Mouse (Mus musculus): ENCODE data around the gene Crtac1.
A peak's percentile ranks its signal among the peaks of the same experiment; 100 is the strongest.

The Crtac1 gene

DNA sequence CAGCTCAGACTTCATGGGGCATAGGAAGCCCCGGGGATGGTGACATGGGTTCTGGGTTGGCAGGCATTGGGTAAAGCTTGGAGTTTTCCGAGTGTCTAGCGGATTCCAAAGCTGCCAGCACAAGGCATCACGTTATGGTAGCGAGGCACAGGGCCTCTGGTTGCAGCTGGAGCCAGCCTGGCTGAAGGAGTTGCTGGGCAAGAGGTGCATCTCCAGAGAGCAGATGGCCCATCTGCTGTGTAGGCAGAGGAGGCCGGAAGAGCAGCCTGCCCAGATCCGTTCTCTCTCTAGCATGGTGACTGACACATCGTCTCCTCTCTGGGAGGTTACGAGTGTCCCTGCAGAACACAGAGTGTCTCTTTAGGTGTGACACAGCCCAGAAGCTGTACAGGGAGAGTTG is 103.4 kb downstream of the Crtac1 start:
- no peak for DNase-seq (ENCODE audit: low read depth, low spot score)

DNA sequence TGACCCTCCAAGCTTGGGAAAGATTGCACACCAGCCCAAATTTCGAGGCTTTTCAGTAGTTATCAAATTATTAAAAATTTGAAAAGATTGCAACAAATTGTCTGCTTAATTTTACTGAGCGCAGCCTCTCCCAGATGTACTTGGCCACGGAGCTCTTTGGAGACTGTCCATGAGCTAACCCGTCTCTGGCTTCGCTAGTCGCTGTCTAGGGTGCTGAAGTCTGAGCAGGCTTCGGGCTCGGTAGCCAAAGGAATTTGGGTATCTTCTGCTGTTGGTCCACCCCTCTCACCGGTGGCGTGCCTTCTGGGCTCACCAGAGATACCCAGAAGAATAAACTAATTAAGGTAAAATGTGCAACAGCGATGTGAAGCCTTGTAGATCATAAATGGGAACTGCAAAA is 105.7 kb downstream of the Crtac1 start:
- peak; percentile 82 for DNase-seq (ENCODE audit: low read depth, low spot score)

DNA sequence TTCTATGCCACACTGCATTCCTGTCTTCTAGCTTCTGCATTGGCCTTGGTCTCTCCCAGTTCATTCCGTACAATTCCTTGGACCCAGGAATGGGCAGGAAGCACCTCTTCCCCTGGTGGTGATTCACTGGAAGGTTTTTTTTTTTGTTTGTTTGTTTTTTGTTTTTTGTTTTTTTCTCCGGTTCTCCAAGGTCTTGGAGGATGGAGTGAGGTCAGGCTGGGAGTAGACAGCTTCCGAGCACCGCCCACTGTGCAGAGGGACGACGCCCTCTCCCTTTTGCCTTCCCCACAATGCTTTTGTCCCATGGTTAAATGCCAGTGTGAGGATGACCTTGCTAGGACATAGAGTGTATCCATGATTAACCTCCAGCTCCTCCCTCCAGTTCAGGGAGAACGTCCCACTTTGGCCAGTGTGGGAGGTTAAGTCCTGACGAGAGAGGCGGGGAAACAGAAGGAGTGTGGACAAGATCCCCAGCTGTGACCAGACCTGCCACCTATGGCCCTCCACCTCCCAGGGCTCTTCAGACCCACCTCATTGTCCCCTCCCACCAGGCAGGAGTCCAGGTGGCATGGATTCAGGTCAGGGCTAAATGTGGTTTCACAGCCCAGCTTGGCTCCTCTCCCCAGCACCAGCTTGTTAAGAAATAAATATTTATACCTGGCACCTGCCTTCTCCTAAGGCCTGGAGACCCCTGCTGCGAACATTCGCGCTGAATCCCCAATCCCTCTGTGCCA is 109.1 kb downstream of the Crtac1 start:
- DNase-seq (ENCODE audit: low read depth, low spot score): peak; percentile 98

DNA sequence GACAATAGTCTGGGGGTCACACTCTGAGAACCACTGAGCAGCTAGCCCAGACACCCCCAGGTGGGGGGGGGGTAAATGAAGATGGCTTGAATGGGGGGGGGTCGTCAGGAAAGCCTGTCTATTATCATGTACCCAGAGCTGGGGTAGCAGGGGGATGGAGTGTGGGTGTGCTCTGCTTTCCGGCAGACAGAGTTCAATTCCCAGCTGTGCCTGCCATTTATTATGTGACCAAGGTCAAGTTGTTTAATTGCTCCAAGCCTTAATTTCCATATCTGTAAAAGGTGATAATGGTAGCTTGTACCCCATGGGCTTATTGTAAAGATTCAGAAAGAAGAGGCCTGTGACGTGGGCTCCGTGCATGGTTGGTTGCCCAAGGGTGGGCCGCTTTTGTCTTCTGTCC is 109.6 kb downstream of the Crtac1 start:
- peak; percentile 89 for DNase-seq (ENCODE audit: low read depth, low spot score)

DNA sequence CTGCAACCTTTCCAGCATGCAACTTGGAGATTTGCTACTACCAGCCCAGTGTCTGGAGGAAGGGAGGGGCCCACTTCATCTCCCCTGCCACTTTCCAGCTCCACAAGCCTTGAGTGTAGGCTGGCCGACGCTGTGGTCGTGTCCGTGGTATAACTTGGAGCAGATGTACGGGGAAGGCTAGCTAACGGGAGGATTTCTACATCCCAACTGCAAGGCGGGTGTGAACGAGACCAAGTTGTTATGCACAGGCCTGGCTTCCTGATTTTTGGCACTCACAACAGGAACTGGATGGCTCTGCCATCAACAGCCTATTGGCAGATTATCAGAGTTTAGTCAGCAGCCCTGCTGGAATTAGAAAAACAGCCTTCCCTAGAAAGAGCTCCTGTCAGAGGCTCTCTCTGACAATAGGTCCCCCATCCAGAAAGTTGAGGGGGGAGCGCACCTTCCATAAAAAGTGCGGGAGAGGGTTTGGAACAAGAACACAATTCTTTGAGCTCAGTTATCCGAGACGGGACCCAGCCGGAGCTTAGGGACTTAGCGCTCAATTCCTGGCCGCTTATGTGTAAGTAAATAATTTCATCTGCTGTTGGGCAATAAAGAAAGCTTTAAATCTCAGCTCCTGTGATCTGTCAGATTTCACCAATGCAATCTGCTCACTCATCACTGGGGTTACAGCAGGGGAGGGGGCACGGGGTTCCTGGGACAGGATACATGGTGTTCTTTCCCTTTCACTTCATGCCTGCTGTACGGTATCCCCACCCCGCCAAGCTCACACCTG is 113.7 kb downstream of the Crtac1 start:
- no peak for DNase-seq (ENCODE audit: low read depth, low spot score)

DNA sequence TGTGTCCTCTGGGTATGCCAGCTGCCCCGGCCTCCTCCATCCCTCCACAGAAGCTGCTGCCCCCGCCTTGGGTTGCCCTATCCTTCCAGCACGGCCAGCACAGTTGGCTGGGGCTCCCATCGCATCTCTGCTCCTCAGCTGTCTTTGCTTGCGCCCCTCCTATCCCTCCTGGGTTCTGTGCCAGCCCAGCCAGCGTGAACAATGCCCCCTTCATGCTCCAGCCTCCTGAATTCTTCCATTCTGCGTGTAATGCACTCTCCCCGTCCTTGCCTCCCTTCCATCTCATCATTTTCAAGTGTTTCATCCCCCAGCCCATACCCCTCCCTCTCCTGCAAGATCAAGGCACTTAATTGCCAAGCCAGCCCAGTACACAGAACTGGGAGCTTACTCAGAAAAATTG is 114.6 kb downstream of the Crtac1 start:
- no peak for DNase-seq (ENCODE audit: low read depth, low spot score)

DNA sequence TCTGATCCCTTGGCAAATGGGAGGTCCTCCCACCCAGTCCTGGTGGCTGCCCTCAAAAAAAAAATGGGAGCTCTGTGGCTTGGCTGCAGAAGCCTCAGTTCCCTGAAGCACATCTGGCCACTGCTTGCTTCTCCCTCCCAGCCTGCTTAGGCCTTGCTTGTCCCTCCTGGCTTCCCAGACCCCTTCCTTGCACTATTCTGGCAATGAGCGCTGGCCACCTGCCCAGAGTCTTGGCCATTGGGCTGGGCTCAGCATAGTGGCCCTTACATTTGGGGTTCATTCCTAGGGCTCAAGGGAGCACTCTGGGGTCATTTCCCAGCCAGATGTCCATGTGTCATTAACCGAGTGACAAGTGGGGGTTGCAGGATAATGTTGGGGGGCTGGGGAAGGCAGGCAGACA is 115.1 kb downstream of the Crtac1 start:
- DNase-seq (ENCODE audit: low read depth, low spot score): no peak

DNA sequence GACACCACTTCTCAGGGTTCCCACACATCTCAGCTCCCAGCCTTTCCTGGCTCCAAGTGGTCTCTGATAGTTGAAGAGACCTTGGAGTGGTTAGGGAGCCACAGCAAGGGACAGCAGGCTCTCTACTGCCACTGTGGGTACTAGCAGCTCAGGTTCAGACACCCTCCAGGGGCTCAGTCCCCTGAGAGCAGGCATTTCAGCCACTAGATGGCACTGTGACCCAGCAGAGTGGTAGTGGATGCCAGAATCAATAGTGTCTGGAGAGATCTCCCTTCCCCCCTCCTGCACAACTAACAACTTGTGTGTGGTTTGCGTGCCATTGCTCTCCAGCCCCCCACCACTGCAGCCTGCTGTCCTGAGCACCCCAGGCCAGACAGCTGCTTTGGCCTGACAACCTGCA is 115.7 kb downstream of the Crtac1 start:
- peak; percentile 93 for DNase-seq (ENCODE audit: low read depth, low spot score)

DNA sequence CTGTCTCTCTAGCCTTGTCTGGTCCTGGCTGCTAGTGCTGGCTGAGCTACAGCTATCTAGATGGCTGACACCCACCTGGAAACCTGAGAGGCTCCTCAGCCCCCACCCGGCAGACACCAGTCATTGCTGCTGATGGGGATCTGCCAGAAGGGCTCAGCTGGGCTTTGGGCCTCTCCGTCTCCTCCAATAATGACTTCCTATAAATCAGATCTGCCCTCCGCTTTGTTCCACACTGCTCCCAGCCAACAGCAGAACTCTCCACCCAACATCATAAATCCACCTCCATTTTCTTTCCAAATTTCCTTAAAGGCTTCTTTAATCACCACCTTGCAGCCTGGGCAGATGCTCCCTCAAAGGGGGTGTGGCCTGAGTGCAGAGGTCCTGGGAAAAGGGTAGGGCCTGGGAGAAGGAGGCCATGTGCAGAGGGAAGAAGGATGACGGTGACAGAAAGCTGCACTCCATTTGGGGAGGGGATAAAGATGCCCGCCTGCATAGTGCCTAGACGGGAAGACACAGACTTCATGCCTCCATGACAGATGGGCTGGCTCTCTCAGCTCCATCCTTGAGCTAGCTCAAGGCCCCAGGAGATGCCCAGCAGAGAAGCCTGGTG is 116.4 kb downstream of the Crtac1 start:
- peak; percentile 33 for DNase-seq (ENCODE audit: low read depth, low spot score)

DNA sequence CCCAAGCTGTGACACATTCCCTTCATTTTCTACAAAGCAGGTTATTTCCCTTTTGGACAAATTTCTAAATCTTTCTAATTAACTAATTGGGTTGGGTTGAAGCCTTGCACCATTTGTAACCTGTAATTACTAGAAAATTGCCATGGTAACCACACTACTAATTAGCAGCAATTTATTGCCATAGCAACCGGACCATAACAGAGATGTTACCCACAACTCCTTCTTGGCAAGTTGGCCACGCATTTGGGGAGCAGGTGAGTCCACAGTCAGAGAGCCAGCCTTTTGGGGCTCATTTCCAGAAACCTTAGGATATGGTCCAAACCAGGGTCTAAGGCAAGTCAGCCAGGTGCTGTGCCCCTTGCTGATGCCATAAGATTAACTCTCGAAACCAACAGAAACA is 119.4 kb downstream of the Crtac1 start:
- no peak for DNase-seq (ENCODE audit: low read depth, low spot score)

DNA sequence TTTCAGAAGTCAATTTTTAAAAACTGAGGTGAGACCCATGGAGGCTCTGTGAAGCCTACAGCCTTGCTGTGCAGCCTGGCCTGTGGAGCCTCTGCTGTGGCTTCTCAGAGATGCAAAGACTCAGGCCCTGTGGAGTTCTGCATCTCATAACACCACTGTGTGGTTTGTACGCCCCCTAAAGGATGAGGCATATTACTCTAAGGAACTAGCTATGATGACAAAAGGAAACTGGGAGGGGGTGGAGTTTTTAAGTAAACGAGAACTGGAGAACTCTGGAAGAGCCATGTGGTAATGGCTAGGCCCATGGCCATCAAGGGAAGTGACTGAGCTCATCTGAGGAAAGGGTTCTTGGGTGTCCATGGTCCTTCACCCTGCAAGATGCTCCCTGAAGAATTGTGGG is 120.3 kb downstream of the Crtac1 start:
- peak; percentile 62 for DNase-seq (ENCODE audit: low read depth, low spot score)

DNA sequence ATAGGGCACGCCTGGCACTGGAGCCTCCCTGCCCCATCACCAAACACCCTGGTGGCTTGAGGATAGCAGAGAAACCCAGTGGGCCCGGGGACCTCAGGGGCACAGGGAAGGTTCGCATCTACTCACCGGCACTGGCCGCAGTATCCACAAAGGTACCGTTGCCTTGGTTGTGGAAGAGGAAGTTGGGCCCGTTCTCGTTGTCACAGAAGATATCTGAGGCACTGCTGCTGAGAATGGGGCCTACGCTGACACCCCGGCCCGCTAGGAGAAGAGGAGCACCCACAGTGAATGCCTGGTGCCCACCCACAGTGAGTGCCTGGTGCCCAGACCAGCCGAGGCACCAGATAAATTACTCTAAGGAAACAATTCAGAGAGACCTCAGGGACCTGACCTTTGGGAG is 122.7 kb downstream of the Crtac1 start:
- no peak for DNase-seq (ENCODE audit: low read depth, low spot score)

DNA sequence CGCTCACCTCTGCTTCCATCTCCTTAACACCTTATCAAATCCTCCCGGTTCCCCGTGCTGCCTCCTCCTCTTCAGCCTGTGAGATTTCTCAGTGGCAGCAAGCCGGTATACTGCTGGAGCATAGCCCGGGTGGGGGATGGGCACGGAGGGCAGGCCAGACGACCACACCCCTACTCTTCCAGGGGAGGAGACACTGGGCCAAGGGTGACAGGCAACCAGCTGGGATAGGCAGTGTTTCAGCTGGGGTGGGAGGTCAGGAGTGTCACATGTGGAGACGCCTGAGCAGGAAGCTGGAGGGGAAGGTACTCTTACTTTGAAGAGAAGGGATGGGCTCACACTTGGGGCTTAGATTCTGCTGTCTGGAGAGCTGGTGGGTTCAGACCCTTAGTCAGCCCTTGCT is 124.6 kb downstream of the Crtac1 start:
- DNase-seq (ENCODE audit: low read depth, low spot score): peak; percentile 90

DNA sequence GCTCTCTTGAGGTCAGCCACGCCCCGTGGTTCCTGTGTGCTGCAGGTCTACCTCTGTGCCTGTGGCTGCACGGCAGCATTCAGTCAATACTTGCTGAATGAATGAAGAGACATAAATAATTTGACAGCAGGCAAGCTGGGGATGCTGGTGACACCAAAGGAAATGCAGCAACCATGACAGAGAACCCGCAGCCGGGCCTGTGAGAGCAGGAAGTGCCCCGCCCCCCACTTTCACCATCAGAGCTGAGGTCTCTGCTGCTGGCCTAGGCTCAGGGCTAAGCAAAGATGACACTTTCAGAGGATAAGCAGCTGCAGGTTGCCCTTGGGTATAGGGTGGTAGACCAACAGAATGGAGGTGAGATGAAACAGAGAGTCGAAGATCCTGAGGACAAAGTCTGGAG is 125.4 kb downstream of the Crtac1 start:
- no peak for DNase-seq (ENCODE audit: low read depth, low spot score)

DNA sequence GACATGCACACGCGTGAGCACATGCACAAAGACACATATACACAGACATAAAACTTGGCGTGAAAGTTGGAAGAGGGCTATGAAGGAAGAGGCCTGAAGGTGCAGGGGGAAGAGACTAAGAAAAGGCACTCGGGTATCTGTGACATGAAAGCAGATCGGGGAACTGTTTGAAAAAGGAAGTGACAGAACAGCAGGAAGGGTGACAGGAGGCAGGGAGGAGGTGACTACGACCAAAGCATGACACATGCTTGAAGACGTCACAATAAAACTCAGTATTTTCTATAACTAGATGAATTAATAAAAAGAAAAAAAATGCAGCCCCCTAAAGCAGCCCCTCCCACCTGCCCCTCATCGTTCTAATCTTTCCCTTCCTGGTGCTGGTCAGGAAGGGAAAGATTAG is 125.8 kb downstream of the Crtac1 start:
- no peak for DNase-seq (ENCODE audit: low read depth, low spot score)

DNA sequence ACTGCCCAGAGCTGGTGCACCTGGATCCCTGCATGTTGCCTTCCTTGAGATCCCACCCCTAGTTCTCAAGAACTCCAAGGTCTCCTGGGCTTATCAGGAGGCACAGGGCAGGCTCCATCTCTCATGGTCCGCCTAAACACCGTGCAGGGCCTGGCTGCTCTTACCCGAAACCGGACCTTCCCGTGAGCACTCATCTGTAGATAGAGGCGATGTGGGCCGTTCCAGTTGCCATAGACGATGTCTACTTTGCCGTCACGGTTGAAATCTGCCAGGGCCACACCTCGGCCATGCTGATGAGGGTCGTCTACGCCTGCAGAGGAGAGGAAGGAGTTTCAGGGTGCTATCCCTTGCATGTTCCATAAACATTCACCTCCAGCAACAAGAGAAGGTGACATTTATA is 127.1 kb downstream of the Crtac1 start:
- no peak for DNase-seq (ENCODE audit: low read depth, low spot score)

DNA sequence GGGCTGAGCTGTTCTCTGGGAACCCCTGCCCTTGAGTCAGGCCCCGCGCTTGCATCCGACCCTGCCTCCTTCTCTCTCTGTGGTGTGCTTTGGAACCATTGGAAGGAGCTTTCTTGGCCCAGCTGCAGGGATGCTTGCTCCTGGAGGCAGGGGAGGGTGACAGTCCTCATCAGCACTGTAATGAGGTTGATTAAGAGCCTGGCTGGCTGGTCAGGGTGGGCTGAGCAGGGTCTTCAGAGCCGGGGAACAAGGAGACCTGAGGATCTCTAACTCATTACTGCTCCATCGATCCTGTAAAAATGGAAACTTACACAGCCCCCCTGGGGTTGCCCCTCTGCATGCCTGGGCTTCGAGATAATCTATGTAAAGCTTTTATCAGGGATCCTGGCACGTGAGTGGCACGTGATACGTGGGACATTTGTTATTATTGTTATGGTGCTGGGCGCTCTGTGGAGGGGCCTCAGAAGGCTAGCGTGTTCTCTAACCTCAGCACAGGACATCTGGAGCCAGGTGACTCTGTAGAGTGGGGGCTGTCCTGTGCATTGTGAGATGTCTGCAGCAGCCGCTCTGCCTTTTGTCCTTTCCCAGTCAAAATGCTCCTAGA is 128.3 kb downstream of the Crtac1 start:
- DNase-seq (ENCODE audit: low read depth, low spot score): no peak

DNA sequence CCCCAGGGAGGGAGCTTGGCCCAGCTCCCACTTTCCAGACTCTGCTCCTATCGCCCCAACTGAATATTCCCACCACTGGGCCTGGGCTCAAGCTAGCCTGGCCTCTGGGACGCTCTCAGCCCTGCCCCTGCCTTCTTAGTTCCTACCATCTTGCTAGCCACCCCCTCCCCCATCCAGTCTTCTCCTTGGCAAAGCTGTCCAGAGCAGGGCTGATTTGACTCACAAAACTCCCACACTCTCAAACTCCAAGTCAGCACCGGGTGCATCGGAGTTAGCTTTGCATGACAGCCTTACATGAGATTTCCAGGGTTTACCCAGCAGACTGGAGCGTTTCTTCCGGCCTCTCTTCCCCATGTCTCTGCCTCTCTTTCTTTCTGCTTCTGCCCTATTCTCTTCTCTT is 138.4 kb downstream of the Crtac1 start:
- no peak for DNase-seq (ENCODE audit: low read depth, low spot score)

DNA sequence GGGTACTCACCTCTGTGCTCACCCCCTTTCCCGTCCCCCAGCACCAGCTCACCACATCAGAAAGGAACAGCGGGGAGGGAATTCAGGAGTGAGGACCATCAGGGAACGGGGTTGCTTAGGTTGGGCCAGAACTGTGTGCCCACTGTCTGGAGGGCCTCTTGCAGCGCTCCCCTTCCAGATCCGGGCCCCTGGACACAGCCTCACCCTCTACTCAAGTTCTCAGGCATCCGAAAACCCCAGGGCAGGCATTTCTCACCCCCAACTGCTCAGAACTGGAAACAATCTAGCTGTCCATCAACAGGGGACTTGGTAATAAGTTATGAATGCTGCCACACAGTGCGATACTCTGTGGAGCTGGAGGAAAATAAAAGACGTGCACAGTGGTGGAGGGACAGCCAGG is 139.5 kb downstream of the Crtac1 start:
- DNase-seq (ENCODE audit: low read depth, low spot score): no peak

DNA sequence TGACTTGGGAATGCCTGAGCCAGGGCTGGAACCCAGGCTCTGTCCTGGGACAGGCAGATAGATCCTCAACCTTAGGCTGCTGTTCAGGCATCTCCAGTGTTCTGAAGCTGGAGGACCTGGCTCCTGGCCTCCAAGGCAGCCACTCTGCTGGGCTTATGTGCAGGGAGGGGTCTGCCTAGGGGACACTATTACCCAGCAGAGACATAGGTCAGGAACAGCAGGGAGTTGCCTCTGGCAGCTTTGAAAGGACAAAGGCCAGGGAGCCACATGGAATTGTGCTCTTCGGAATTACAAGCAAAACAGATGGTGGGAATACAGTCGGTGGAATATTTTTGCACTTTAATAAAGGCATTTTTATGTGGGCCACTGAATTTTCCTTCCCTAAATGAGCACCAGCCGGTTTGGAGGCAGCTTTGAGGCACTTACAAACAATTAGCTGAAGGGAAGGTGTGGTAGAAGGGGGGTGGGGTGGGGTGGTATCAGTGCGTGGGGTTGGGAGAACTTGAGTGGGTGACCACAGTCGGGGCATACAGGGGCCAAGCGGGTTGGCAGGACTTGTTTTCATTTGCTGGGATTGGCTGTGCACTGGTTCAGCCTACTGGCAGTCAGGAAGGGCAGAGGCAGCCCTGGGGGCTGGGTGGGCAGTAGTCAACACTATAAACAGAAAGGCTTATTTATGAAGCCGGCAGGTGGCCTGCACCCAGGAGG is 140.5 kb downstream of the Crtac1 start:
- no peak for DNase-seq (ENCODE audit: low read depth, low spot score)

DNA sequence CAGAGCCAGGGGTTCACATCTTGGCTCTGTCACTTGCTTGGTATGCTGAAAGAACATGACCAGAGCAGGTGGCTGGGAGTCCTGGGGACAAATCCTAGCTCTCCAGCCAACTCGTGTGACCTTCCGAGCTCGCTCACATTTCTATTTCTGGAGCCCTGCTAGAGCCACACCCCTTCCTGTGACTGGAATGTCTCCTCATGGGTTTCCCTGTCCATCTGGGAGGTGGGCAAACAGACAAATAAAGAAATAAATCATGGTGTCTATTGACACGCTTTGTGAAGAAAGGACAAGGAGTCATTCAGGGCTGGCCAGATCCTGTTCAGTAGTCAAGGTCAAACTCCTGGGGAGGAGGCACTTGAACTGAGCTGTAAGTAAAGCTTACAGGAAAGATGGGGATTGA is 143.2 kb downstream of the Crtac1 start:
- peak; percentile 78 for DNase-seq (ENCODE audit: low read depth, low spot score)

DNA sequence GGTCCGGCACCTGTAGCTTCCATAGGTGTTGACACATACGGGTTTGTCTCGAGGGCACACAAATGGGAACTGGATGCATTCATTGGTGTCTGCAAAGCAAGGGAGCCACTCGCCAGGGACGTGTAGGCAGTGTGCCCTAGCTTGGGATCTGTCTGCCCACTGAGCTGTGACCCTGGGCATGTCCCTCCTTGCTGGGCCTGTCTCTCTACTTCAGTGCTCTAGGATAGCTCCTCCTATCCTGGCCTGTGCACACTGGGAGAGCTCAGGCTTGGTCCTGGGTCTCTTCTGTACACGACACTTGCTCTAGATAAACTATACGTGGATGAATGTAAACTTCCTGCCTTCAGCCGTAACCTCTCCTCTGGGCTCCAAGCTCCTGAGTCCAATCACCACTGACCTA is 147.4 kb downstream of the Crtac1 start:
- DNase-seq (ENCODE audit: low read depth, low spot score): no peak

All from ES-CJ7 (cell line).